Mouse (Mus musculus): ENCODE data around the gene B4galnt4. TPM values are rescaled to one million over a fixed set of nuclear protein-coding genes. Genes with fewer than 3 reads are reported as not detected.
"Not testable (repeated sequence)": the region's sequence is repeated elsewhere in the genome, so short reads cannot be mapped to it uniquely, and the experiment has no call there.

B4galnt4 gene
- under 1 TPM; 0.26 to 0.54 TPM for total RNA-seq (2021)

- peak; percentile 59 for DNase-seq
These were observed at the start of gene B4galnt4 for GRCm38 (mm10) chr7:141060426-141061242. Gene B4galnt4 (plus strand): TSS chr7:141061104.

- DNase-seq = no peak
These were observed 49.6 kb upstream of the B4galnt4 start for GRCm38 (mm10) chr7:141011238-141011770.

GRCm38 (mm10) chr7:141016707-141017697 lies 43.9 kb upstream of the B4galnt4 start:
- no peak for DNase-seq

- not testable (repeated sequence) for DNase-seq
These were observed 43.1 kb upstream of the B4galnt4 start, which contains the start of gene Ifitm6 for GRCm38 (mm10) chr7:141017824-141018223. Gene Ifitm6 (minus strand): TSS chr7:141017924.

GRCm38 (mm10) chr7:141019028-141019427 lies 41.9 kb upstream of the B4galnt4 start:
- DNase-seq = no peak

GRCm38 (mm10) chr7:141021489-141022449 lies 39.1 kb upstream of the B4galnt4 start:
- no peak for DNase-seq

GRCm38 (mm10) chr7:141024865-141025838 lies 35.8 kb upstream of the B4galnt4 start:
- DNase-seq = no peak

GRCm38 (mm10) chr7:141026097-141026739 lies 34.7 kb upstream of the B4galnt4 start:
- no peak for DNase-seq

- no peak for DNase-seq
These were observed 34.2 kb upstream of the B4galnt4 start for GRCm38 (mm10) chr7:141026740-141027098.

- DNase-seq = no peak
These were observed 32.1 kb upstream of the B4galnt4 start, which contains the start of gene Gm17387 for GRCm38 (mm10) chr7:141028831-141029230. Gene Gm17387 (plus strand): TSS chr7:141029131.

DNA sequence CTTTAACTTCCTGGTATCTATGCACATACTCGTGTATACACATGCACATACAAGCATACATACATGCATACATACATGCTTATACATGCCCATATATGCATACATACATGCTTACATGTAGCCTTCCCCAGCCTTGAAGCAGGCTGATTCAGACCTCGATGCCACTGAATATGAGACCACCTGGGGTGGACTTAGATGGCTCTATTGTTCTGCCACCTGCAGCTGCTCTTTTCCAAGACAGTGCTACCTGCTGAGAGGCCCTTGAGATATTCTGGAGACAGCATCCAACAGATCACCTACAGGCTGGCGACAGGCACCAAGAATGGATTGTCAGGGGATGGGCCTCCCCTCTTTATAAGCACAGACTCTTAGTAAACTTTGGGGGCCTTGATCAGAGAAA lies 30.5 kb upstream of the B4galnt4 start:
- DNase-seq = no peak

GRCm38 (mm10) chr7:141032458-141033167 lies 28.3 kb upstream of the B4galnt4 start:
- DNase-seq = no peak

GRCm38 (mm10) chr7:141036624-141037023 lies 24.3 kb upstream of the B4galnt4 start:
- DNase-seq = not testable (repeated sequence)

- no peak for DNase-seq
These were observed 22.5 kb upstream of the B4galnt4 start for GRCm38 (mm10) chr7:141038090-141039032.

GRCm38 (mm10) chr7:141039386-141040107 lies 21.4 kb upstream of the B4galnt4 start:
- DNase-seq = no peak

DNA sequence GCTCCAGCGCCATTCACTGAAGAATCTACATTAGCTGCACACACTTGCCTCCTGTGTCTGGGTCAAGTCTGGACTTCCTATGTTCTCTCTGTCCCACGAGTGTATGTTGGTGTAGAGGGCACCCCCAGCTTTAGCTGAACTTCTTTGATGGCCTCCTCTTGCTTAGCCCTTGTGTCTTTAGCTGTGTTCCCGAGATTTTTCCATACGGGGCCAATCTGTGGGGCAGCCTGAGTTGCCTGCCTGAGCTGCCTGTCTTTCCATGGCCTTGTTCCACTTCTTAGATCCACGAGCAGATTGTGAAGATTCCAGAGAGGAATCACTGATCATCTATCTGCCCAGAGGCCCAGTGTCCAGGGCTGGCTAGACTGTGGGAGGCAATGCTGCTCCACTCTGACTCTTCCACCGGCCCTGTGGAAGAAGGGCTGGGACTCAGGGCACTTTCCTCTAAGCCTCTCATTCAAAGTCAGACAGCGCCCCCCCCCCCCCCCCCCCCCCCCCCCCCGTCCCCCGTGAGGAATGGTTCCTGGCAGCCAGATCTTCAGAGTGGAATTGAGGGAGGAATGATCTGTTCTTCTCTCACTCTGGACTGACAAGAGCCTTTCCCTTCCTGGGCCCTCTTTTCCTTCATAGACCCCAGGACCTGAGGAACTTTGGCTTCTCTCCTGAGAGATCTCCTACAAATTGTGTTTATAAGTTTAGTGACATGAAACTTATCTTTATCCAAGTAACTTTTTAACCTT lies 19.9 kb upstream of the B4galnt4 start:
- no peak for DNase-seq
